Mouse (Mus musculus) forebrain, embryonic 15.5 days (tissue): Measurements from ENCODE around the gene Slc44a1. TPM values are rescaled to one million over a fixed set of nuclear protein-coding genes. Genes with fewer than 3 reads are reported as not detected.

Source experiments
- ATAC-seq: fragments of 200-750 bp; cut with Nextera tagmentation; replicated peaks from 2 replicates; pipeline ENCODE4 v1.8.0; 2017; ENCODE audit warnings: mild to moderate bottlenecking, moderate TSS enrichment, moderate library complexity
- H3K27ac ChIP-seq: fragments of 300-500 bp; sonication (generic); replicated peaks from 2 replicates; pipeline ENCODE4 v1.5.1; 2015; ENCODE audit warnings: mild to moderate bottlenecking, inconsistent platforms
- H3K27me3 ChIP-seq: fragments of 300-500 bp; sonication (generic); 2 replicates; pipeline ENCODE4 v1.6.1; 2015; ENCODE audit warnings: inconsistent platforms
- H3K36me3 ChIP-seq: fragments of 300-500 bp; sonication (generic); 2 replicates; pipeline ENCODE4 v1.6.1; 2015; ENCODE audit warnings: mild to moderate bottlenecking, inconsistent platforms
- H3K4me1 ChIP-seq: fragments of 300-500 bp; sonication (generic); 2 replicates; pipeline ENCODE4 v1.6.1; 2015; ENCODE audit warnings: inconsistent platforms
- H3K4me2 ChIP-seq: fragments of 300-500 bp; sonication (generic); replicated peaks from 2 replicates; pipeline ENCODE4 v1.6.1; 2015; ENCODE audit warnings: mild to moderate bottlenecking, inconsistent platforms
- H3K4me3 ChIP-seq: fragments of 300-500 bp; sonication (generic); 2 replicates; pipeline ENCODE4 v1.5.1; 2015; ENCODE audit warnings: mild to moderate bottlenecking, inconsistent platforms
- H3K9ac ChIP-seq: fragments of 300-500 bp; sonication (generic); replicated peaks from 2 replicates; pipeline ENCODE4 v1.6.1; 2015; ENCODE audit warnings: mild to moderate bottlenecking, inconsistent platforms
- H3K9me3 ChIP-seq: fragments of 300-500 bp; sonication (generic); 2 replicates; pipeline ENCODE4 v1.6.1; 2016; ENCODE audit warnings: inconsistent platforms
- WGBS: fragments of 180-500 bp; shearing (Covaris S2); methylation state at CpG from one replicate; pipeline ENCODE4 v1.1.7; 2015; ENCODE audit warnings: mixed read lengths; 5-methylcytosine and 5-hydroxymethylcytosine counted together
- polyA plus RNA-seq: library from polyadenylated mRNA; unstranded; fragments of >200 nt; fragmentation: Nextera tagmentation; extraction: Ambion mirVana; gene quantifications from 2 replicates; pipeline ENCODE4 v1.2.1, GENCODE M21; 2015

The Slc44a1 gene
- polyA plus RNA-seq, result 15.8 and 16.7 TPM in 2 replicates

GRCm38 (mm10) chr4:53440010-53440815, at the start of gene Slc44a1:
Gene Slc44a1 (plus strand): TSS chr4:53440413.
- peak within 1 kb of the TSS; percentile 77 for H3K4me2 ChIP-seq
- H3K36me3 ChIP-seq, result no peaks in the 10 kb centered on the region
- H3K9ac ChIP-seq, result peak within 1 kb of the TSS; percentile 93
- peak within 1 kb of the TSS; percentile 88 for H3K27ac ChIP-seq
- ATAC-seq, result peak; percentile 98
- 0% methylated on average over 80 of the region's 122 CpGs for WGBS
- H3K9me3 ChIP-seq, result no peaks in the 10 kb centered on the region
- no peaks in the 10 kb centered on the region for H3K27me3 ChIP-seq
- peaks cover 23% of the 10 kb centered on the region for H3K4me1 ChIP-seq
- peak within 1 kb of the TSS; percentile 97 for H3K4me3 ChIP-seq

DNA sequence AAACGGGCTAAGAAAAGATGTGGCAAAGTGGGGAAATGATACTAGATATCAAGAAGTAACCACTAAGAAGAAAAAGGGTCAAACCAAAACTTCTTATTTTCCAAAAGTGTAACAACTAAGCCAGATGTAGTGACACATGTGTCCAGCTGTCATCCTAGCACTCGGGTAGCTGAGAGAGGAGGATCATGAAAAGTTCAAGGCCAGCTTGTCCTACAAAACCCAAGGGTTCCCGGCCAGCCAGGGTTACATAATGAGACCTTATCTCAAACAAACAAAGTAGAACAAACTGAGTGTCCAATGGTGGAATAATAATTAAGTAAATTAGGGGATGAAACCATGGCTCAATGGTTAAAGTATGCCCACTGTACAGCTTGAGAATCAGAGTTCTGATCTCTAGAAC, 45.2 kb upstream of the Slc44a1 start:
- Histone ChIP-seq H3K4me1 (peaks cover 9% of the 10 kb centered on the region), H3K4me3 (no peak overlapping the region), H3K9ac (no peak overlapping the region), H3K9me3 (no peaks in the 10 kb centered on the region), H3K27me3 (no peaks in the 10 kb centered on the region), H3K4me2 (no peak overlapping the region), H3K27ac (no peak overlapping the region), H3K36me3 (no peaks in the 10 kb centered on the region)
- ATAC-seq, result no peak
- WGBS, result 82% methylated on average over 3 of the region's 3 CpGs

GRCm38 (mm10) chr4:53396623-53397192, 43.5 kb upstream of the Slc44a1 start:
- 82% methylated on average over 11 of the region's 11 CpGs for WGBS
- peaks cover 9% of the 10 kb centered on the region for H3K4me1 ChIP-seq
- no peak overlapping the region for H3K27ac ChIP-seq
- H3K27me3 ChIP-seq, result no peaks in the 10 kb centered on the region
- H3K9me3 ChIP-seq, result no peaks in the 10 kb centered on the region
- ATAC-seq, result no peak
- H3K9ac ChIP-seq, result no peak overlapping the region
- no peak overlapping the region for H3K4me2 ChIP-seq
- H3K36me3 ChIP-seq, result no peaks in the 10 kb centered on the region
- no peak overlapping the region for H3K4me3 ChIP-seq

- H3K9ac ChIP-seq, result no peak overlapping the region
- no peaks in the 10 kb centered on the region for H3K27me3 ChIP-seq
- ATAC-seq, result peak; percentile 67; the same call in 1 of the 2 replicates
- H3K4me2 ChIP-seq, result no peak overlapping the region
- H3K4me1 ChIP-seq, result peaks cover 9% of the 10 kb centered on the region
- H3K4me3 ChIP-seq, result no peak overlapping the region
- peak overlapping the region; percentile 73 for H3K27ac ChIP-seq
- H3K36me3 ChIP-seq, result no peaks in the 10 kb centered on the region
- H3K9me3 ChIP-seq, result no peaks in the 10 kb centered on the region
- WGBS, result 59% methylated on average over 4 of the region's 4 CpGs
Measured at GRCm38 (mm10) chr4:53397280-53398117, 42.7 kb upstream of the Slc44a1 start.

GRCm38 (mm10) chr4:53398561-53398960, 41.7 kb upstream of the Slc44a1 start:
- 26% methylated on average over 5 of the region's 5 CpGs for WGBS
- Histone ChIP-seq H3K9me3 (no peaks in the 10 kb centered on the region), H3K9ac (no peak overlapping the region), H3K27me3 (no peaks in the 10 kb centered on the region), H3K4me3 (no peak overlapping the region), H3K4me1 (peaks cover 9% of the 10 kb centered on the region), H3K36me3 (no peaks in the 10 kb centered on the region), H3K4me2 (no peak overlapping the region), H3K27ac (no peak overlapping the region; the same call in 1 of the 2 replicates)
- ATAC-seq, result no peak

GRCm38 (mm10) chr4:53399428-53399827, 40.8 kb upstream of the Slc44a1 start:
- H3K4me2 ChIP-seq, result no peak overlapping the region
- no peak for ATAC-seq
- H3K27me3 ChIP-seq, result no peaks in the 10 kb centered on the region
- no peak overlapping the region for H3K9ac ChIP-seq
- no peak overlapping the region for H3K4me3 ChIP-seq
- no peaks in the 10 kb centered on the region for H3K9me3 ChIP-seq
- no peaks in the 10 kb centered on the region for H3K36me3 ChIP-seq
- 67% methylated on average over 1 of the region's 1 CpGs for WGBS
- H3K27ac ChIP-seq, result no peak overlapping the region
- H3K4me1 ChIP-seq, result peaks cover 9% of the 10 kb centered on the region

- H3K4me1 ChIP-seq, result no peaks in the 10 kb centered on the region
- H3K27ac ChIP-seq, result no peak overlapping the region
- H3K36me3 ChIP-seq, result no peaks in the 10 kb centered on the region
- H3K9me3 ChIP-seq, result no peaks in the 10 kb centered on the region
- no peaks in the 10 kb centered on the region for H3K27me3 ChIP-seq
- 93% methylated on average over 12 of the region's 12 CpGs for WGBS
- ATAC-seq, result no peak
- no peak overlapping the region for H3K9ac ChIP-seq
- no peak overlapping the region for H3K4me2 ChIP-seq
- no peak overlapping the region for H3K4me3 ChIP-seq
Measured at GRCm38 (mm10) chr4:53403386-53403785, 36.8 kb upstream of the Slc44a1 start.

- Histone ChIP-seq H3K4me2 (no peak overlapping the region), H3K27ac (no peak overlapping the region), H3K9ac (no peak overlapping the region), H3K36me3 (no peaks in the 10 kb centered on the region), H3K27me3 (no peaks in the 10 kb centered on the region), H3K9me3 (no peaks in the 10 kb centered on the region), H3K4me3 (no peak overlapping the region), H3K4me1 (no peaks in the 10 kb centered on the region)
- WGBS, result 85% methylated on average over 6 of the region's 6 CpGs
- ATAC-seq, result no peak
Measured at GRCm38 (mm10) chr4:53404431-53404925, 35.7 kb upstream of the Slc44a1 start.

DNA sequence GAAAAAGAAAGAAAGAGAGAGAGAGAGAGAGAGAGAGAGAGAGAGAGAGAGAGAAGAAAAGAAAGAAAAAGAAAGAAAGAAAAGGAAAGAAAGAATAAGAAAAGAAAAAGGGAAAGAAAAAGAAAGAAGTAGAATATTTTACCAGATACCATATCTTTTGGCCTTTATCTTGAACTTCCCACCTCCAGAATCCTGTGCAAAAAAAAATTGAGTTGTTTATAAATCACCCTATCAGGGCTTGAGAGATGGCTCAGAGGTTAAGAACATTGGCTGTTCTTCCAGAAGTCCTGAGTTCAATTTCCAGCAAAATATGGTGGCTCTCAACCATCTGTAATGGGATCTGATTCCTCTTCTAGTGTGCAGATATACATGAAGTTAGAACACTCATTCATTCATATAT, 33.3 kb upstream of the Slc44a1 start:
- ATAC-seq, result no peak

GRCm38 (mm10) chr4:53408821-53409220, 31.4 kb upstream of the Slc44a1 start:
- Histone ChIP-seq H3K27me3 (no peaks in the 10 kb centered on the region), H3K27ac (no peak overlapping the region), H3K4me1 (no peaks in the 10 kb centered on the region), H3K9ac (no peak overlapping the region), H3K4me3 (no peak overlapping the region), H3K4me2 (no peak overlapping the region), H3K36me3 (no peaks in the 10 kb centered on the region), H3K9me3 (no peaks in the 10 kb centered on the region)
- 53% methylated on average over 8 of the region's 8 CpGs for WGBS
- no peak for ATAC-seq

More for the DNA sequence above, 33.3 kb upstream of the Slc44a1 start:
- no peak overlapping the region for H3K27ac ChIP-seq
- no peaks in the 10 kb centered on the region for H3K36me3 ChIP-seq
- H3K4me3 ChIP-seq, result no peak overlapping the region
- H3K27me3 ChIP-seq, result no peaks in the 10 kb centered on the region
- no peaks in the 10 kb centered on the region for H3K9me3 ChIP-seq
- no peak overlapping the region for H3K4me2 ChIP-seq
- H3K9ac ChIP-seq, result no peak overlapping the region
- H3K4me1 ChIP-seq, result no peaks in the 10 kb centered on the region

- Histone ChIP-seq H3K4me2 (no peak overlapping the region), H3K9me3 (no peaks in the 10 kb centered on the region), H3K4me3 (no peak overlapping the region), H3K27me3 (no peaks in the 10 kb centered on the region), H3K9ac (no peak overlapping the region), H3K27ac (peak overlapping the region; percentile 28; the same call in 1 of the 2 replicates), H3K36me3 (no peaks in the 10 kb centered on the region), H3K4me1 (no peaks in the 10 kb centered on the region)
- WGBS, result 41% methylated on average over 5 of the region's 5 CpGs
- ATAC-seq, result no peak
Measured at GRCm38 (mm10) chr4:53409526-53410085, 30.6 kb upstream of the Slc44a1 start.
